In genomic region chr9:61378516-61378915, GRCm38 (mm10) we compare ENCODE assay signal across 9 mouse cellular contexts. TPM values are rescaled to one million over a fixed set of nuclear protein-coding genes. Genes with fewer than 3 reads are reported as not detected.
DNase-seq lines count a peak whose midpoint lies in the region; ATAC-seq and TF ChIP-seq lines count a peak whose summit lies in the region.
"Had no signal": no experiment of that assay in that cellular context is flagged by ENCODE, and none has a peak within 500 bp of the region (broad histone marks: within the 10 kb centered on the region; RNA-seq: fewer than 3 reads in every experiment).

No protein-coding gene starts in this region.

- H3K9ac ChIP-seq in forebrain, postnatal 0 days: no peak overlapping the region
- H3K9ac ChIP-seq: stomach, embryonic 15.5 days had no signal

- H3K4me1 ChIP-seq in forebrain, postnatal 0 days (ENCODE audit: insufficient read depth): peaks cover 34% of the 10 kb centered on the region

- no peak for TF ChIP-seq CTCF in forebrain, postnatal 0 days (IDR thresholded peaks at IDR 0.05; ENCODE audit: low read depth)

- 28% methylated on average over 8 of the region's 8 CpGs for WGBS in forebrain, postnatal 0 days

- DNase-seq in layer of hippocampus, adult 9-11 months: peak; percentile 72
- no peak for DNase-seq in layer of hippocampus, adult 9-10 months (ENCODE audit: low spot score)
- DNase-seq in embryo, embryonic 11 days: peak; percentile 66
- no peak for DNase-seq in forebrain, postnatal 0 days
- DNase-seq in lung, postnatal 36 days: peak; percentile 52
- DNase-seq in spleen, postnatal 14 days (ENCODE audit: low spot score in 2 of 2): no peak
- no peak for DNase-seq in ovary, postnatal 14 days (ENCODE audit: low spot score)

- H3K27ac ChIP-seq in forebrain, postnatal 0 days (ENCODE audit: low read depth, low read length): no peak overlapping the region
- H3K27ac ChIP-seq: stomach, embryonic 15.5 days had no signal

- H3K27me3 ChIP-seq in forebrain, postnatal 0 days (ENCODE audit: insufficient read depth, low read length): no peaks in the 10 kb centered on the region
- H3K27me3 ChIP-seq: stomach, embryonic 15.5 days had no signal

- no peak for ATAC-seq in forebrain, postnatal 0 days
- ATAC-seq in activated CD4-positive, CD25-positive, alpha-beta regulatory T cell, adult 4 months: no peak

- peak overlapping the region; percentile 99 for H3K4me2 ChIP-seq in forebrain, postnatal 0 days (ENCODE audit: low read depth)
- H3K4me2 ChIP-seq: stomach, embryonic 15.5 days had no signal

- H3K36me3 ChIP-seq in forebrain, postnatal 0 days (ENCODE audit: insufficient read depth): peaks cover 4% of the 10 kb centered on the region; the same call in 1 of the 2 replicates

- no peak overlapping the region for H3K4me3 ChIP-seq in forebrain, postnatal 0 days (ENCODE audit: low read depth, low read length)
- H3K4me3 ChIP-seq: stomach, embryonic 15.5 days had no signal

- no peaks in the 10 kb centered on the region for H3K9me3 ChIP-seq in forebrain, postnatal 0 days (ENCODE audit: low read length)
- H3K9me3 ChIP-seq: stomach, embryonic 15.5 days had no signal

RNA-seq across cellular contexts. Expression of gene Tle3, which starts 6.3 kb away (rescaled TPM):
- 63.3 and 66.3 TPM in 2 replicates for total RNA-seq in forebrain, postnatal 0 days (2014; rRNA removed)
- 16.3 and 21.1 TPM in 2 replicates for polyA plus RNA-seq in forebrain, postnatal 0 days (2015; fragmentation: Nextera tagmentation; extraction: Ambion mirVana)
- 10 to 100 TPM; 20.4 to 21.1 TPM for polyA plus RNA-seq in activated CD4-positive, CD25-positive, alpha-beta regulatory T cell, adult 4 months (2017; shearing (Covaris generic))

Comparison
In these comparisons a context has a peak if more than half of its experiments do, and no peak if none do; other contexts are left out.
1. DNase-seq: peak in layer of hippocampus, adult 9-11 months (single experiment), embryo, embryonic 11 days (single experiment) and lung, postnatal 36 days (single experiment); none in layer of hippocampus, adult 9-10 months (single experiment), forebrain, postnatal 0 days (single experiment), spleen, postnatal 14 days (0 of 2) and ovary, postnatal 14 days (single experiment).